Mouse (Mus musculus) MN1 (cell line): ENCODE data around the gene E330034G19Rik.
A peak's percentile ranks its signal among the peaks of the same experiment; 100 is the strongest.
"Not testable (repeated sequence)": the region's sequence is repeated elsewhere in the genome, so short reads cannot be mapped to it uniquely, and the experiment has no call there.

Experiments used
- DNase-seq: peaks from one replicate; pipeline ENCODE4 v3.0.0-alpha.2; 2016; ENCODE audit warnings: low spot score

The E330034G19Rik gene

DNA sequence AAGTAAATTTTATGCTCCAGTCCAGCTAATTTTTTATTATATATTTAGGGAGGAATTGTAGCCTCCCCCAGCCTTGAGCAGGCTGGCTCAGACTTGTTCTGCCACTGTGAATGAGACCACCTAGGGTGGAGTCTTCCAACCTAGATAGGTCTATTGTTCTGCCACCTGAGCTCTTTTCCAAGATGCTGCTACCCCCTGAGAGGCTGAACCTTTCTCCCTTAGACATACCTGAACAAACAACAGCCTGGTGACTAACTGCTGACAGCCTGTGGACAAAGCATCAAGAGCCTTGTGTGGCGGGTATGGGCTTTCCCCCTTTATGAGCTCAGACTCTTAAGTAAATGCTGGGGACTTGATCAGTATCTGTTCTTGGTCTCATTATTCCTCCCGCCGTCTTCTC lies 54.0 kb downstream of the E330034G19Rik start:
- DNase-seq = not testable (repeated sequence)

DNA sequence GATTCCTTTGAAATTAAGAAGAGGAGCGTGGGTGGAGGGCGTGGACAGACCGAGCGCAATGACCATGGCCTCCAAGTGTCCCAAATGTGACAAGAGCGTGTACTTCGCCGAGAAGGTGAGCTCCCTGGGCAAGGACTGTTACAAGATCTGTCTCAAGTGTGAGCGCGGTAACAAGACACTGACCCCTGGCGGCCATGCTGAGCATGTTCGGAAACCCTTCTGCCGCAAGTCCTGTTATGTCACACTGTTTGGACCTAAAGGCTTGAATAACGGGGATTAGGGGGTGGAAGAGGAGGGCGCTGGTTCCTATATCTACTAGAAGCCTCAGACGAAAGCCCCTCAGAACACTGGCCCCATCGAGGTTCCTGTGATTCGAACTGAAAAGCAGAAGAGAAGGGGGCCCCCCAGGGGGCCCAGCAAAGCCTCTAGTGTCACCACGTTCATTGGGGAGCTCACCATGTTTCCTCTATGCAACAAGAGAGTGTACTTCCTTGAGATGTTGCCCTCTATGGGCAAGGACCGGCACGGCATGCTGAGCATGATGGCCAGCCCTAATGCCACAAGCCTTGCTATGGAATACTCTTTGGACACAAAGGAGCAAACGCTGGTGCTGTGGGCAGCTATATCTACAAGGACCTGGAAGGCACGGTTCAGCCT lies 65.4 kb downstream of the E330034G19Rik start:
- peak; percentile 18 for DNase-seq
